In the genomic region with DNA sequence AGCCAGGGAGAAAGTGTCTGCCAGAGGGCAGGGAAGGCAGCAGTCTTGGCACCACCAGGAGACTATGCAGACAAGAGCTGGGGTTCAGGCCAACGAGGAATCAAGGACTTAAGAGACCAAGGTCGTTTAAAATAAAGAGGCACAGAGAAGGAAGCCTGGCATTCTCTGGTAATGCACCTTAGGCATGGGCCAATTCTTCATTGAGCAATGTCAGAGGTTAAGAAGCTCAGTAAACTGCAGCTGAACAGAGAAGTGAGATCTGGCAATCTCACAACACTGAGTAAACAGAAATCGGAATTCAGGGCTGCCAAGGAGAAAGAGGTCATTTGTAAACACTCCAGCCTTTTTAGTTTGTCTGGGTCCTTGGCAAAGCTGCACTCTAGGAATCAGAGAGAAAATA, we compare ENCODE assay signal across 9 mouse cellular contexts.
DNase-seq lines count a peak whose midpoint lies in the region; ATAC-seq and TF ChIP-seq lines count a peak whose summit lies in the region.
"Had no signal": no experiment of that assay in that cellular context is flagged by ENCODE, and none has a peak within 500 bp of the region (broad histone marks: within the 10 kb centered on the region; RNA-seq: fewer than 3 reads in every experiment).

No protein-coding gene starts in this region.

- ATAC-seq in kidney, embryonic 14.5 days (ENCODE audit: low FRiP score, low TSS enrichment), result no peak

- H3K27me3 ChIP-seq in kidney, adult 2 months (replicated peaks; ENCODE audit: control insufficient read depth, insufficient read depth, low read length), result no peaks in the 10 kb centered on the region
- no peaks in the 10 kb centered on the region for H3K27me3 ChIP-seq in kidney, embryonic 14.5 days (ENCODE audit: control insufficient read depth, insufficient read depth, low read length)

- H3K36me3 ChIP-seq in kidney, adult 2 months (ENCODE audit: control insufficient read depth, insufficient read depth, low read length), result no peaks in the 10 kb centered on the region
- no peaks in the 10 kb centered on the region for H3K36me3 ChIP-seq in kidney, embryonic 14.5 days (ENCODE audit: control insufficient read depth, insufficient read depth, low read length)

- H3K9me3 ChIP-seq in kidney, embryonic 14.5 days (ENCODE audit: control insufficient read depth, low read length), result no peaks in the 10 kb centered on the region

- DNase-seq in kidney, adult 2 months, result peak; percentile 69
- peak; percentile 58 for DNase-seq in adrenal gland, postnatal 14 days
- peak; percentile 78 for DNase-seq in fat pad, adult 2 months (ENCODE audit: extremely low read depth, low read depth, low spot score)
- peak; percentile 1 to 6 for DNase-seq in kidney, postnatal 4 days
- DNase-seq in skeletal muscle tissue, adult 2 months (ENCODE audit: low read depth, low spot score), result peak; percentile 30
- no peak for DNase-seq in c-Kit-positive CD71-positive TER-119-positive erythroid progenitor cells, embryonic 14.5 days (ENCODE audit: low spot score)
- DNase-seq in retina, embryonic 14.5 days (ENCODE audit: low spot score), result no peak

- H3K4me3 ChIP-seq in kidney, adult 2 months (ENCODE audit: insufficient read depth, low read depth, low read length), result no peak overlapping the region
- no peak overlapping the region for H3K4me3 ChIP-seq in kidney, embryonic 14.5 days (ENCODE audit: low read length)
- H3K4me3 ChIP-seq: erythroblast, embryonic 14.5 days had no signal

- H3K4me2 ChIP-seq in kidney, embryonic 14.5 days (replicated peaks; ENCODE audit: low read depth, low read length), result no peak overlapping the region

- no peak for TF ChIP-seq CTCF in kidney, adult 2 months (conservative IDR thresholded peaks at IDR 0.05; ENCODE audit: insufficient read depth, insufficient read length, low read depth, low read length)

- no peak for TF ChIP-seq POLR2A in kidney, adult 2 months (IDR thresholded peaks at IDR 0.05; ENCODE audit: low read depth, low read length)

- no peak overlapping the region for H3K9ac ChIP-seq in kidney, embryonic 14.5 days (ENCODE audit: low read depth, low read length)

- H3K4me1 ChIP-seq in kidney, adult 2 months (ENCODE audit: control insufficient read depth, insufficient read depth, low read length), result no peaks in the 10 kb centered on the region; the same call in 1 of the 2 replicates
- H3K4me1 ChIP-seq in kidney, embryonic 14.5 days (ENCODE audit: control insufficient read depth, insufficient read depth, low read length), result no peaks in the 10 kb centered on the region

- peak overlapping the region; percentile 82 for H3K27ac ChIP-seq in kidney, adult 2 months (ENCODE audit: insufficient read depth, low read depth, low read length)
- H3K27ac ChIP-seq in kidney, embryonic 14.5 days (ENCODE audit: low read depth, low read length), result no peak overlapping the region

- 24% methylated on average over 3 of the region's 3 CpGs for WGBS in kidney, adult 2 months
- 52% methylated on average over 3 of the region's 3 CpGs for WGBS in kidney, embryonic 14.5 days

Comparison
In these comparisons a context has a peak if more than half of its experiments do, and no peak if none do; other contexts are left out.
1. DNase-seq: peak in kidney, adult 2 months (single experiment), adrenal gland, postnatal 14 days (single experiment), fat pad, adult 2 months (single experiment), kidney, postnatal 4 days (2 of 2) and skeletal muscle tissue, adult 2 months (single experiment); none in c-Kit-positive CD71-positive TER-119-positive erythroid progenitor cells, embryonic 14.5 days (single experiment) and retina, embryonic 14.5 days (single experiment).